Mouse (Mus musculus): ENCODE results near the gene Arhgap10.
A peak's percentile ranks its signal among the peaks of the same experiment; 100 is the strongest.

The Arhgap10 gene

DNA sequence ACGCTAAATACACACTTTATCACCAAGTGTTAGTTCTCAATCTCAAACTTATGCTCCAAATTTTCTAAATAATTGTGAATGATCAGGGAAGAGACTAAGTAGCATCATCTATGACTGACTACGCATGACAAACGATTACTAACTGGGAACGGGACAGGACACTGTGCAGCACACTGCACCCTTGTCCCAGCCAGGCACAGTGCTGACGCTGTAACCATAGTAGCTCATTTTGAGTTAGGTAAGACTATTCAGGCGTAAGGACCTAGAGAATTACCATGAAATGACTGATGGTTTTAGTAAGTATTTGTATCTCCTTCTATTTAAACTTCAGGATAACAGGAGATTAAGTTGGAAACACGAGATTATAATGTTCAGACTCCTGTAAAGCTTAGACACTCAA is 33.5 kb downstream of the Arhgap10 start:
- no peak for DNase-seq

DNA sequence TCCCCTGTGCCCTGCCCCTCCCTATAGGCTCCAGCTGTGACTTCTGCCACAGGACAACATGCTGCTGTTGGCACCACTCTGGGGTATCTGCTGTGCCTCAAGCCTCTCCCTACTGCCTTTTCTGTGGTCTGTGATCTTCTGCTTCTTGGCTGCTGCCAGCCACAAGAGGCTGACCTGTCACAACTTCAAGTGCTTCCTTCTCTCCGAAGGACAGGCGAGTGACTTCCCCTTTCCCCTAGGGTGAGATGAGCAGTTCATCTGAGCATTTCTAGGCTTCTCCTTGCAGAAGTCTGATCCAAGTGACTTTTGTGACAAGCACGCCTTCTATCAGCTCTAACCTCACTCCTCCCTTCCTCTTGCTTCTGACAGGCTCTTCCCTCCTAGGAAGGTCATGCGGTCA is 34.1 kb downstream of the Arhgap10 start:
- DNase-seq = no peak

GRCm38 (mm10) chr8:77481791-77482190 is 36.0 kb downstream of the Arhgap10 start:
- DNase-seq = no peak

GRCm38 (mm10) chr8:77479995-77480394 is 37.8 kb downstream of the Arhgap10 start:
- no peak for DNase-seq

GRCm38 (mm10) chr8:77478913-77479273 is 38.9 kb downstream of the Arhgap10 start:
- DNase-seq = peak; percentile 39

GRCm38 (mm10) chr8:77478155-77478912 is 39.4 kb downstream of the Arhgap10 start:
- DNase-seq = peak; percentile 50

- no peak for DNase-seq
Observed at GRCm38 (mm10) chr8:77477684-77478083, 40.1 kb downstream of the Arhgap10 start.

DNA sequence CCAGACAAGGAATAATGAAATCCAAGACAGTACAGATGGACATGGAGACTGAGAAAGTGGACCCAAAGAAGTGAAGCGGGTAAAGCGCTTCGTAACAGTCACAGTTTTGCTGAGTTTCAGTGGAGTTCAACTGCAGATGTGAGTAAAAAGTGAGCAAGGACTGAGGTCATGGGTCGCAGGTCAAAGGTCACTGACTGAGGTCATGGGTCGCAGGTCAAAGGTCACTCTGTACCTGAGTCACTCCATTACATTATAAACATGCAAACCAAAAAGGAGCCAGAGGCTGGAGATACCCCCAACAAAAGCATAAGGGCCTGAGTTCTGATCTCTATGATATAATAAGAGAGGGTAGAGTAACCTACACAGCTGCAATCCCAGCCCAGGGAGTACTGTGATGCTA is 43.1 kb downstream of the Arhgap10 start:
- DNase-seq = no peak

DNA sequence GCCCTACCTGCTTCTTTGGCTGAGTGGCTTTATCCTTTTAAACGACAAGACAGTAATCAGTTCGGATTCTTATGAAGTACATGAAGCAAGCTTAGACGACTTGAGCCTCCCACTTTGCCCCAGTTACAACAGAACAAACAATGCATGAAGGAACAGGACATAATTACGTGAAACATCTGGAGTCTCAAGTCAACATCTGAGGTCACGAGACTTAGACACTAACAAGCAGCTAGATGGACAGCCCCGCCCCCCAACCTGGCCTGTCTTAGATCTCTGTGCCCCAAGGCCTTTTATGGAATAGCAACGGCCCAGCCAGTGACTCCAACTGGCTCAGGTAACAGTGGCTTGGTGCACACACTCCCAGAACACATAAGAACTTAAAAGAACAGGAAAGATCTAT is 44.0 kb downstream of the Arhgap10 start:
- no peak for DNase-seq

DNA sequence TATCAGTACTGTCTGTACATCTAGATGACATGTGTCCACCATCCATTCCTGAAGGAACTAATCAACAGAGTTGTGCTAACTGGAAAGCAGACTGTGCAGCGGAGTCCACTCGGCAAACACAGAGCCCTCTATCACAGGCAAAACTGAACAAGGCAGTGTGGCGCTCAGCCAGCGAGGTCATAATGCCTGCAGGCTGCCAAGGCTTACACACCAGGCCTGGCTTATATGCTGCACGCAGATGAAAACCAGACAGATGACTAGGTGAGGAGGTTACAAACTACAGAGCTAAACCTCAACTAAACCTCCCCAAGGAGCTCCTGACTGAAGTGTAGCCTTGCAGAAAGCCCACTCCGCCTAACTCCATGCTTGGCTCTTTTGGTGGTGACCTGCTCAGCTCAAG is 44.4 kb downstream of the Arhgap10 start:
- DNase-seq = peak; percentile 68

- no peak for DNase-seq
Observed at GRCm38 (mm10) chr8:77461392-77461791, 56.4 kb downstream of the Arhgap10 start.

DNA sequence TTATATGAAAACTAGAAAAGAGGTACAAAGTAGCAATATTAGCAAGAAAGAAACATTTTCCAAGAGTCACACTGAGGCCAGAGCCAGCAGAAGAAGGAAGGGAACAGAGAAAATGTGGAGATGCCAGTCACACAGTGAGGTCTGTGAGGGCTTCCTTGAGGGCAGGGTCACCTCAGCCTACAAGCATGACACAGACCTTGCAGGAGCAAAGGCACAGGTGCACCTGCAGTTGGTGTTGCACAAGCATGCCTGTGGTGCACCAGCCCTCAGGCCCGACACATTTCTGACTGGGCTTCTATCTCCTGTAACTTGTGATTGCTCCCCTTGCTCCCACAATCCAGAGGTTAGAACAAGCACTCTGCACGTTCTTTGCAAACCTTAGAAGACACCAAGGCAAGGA is 57.4 kb downstream of the Arhgap10 start:
- peak; percentile 44 for DNase-seq

DNA sequence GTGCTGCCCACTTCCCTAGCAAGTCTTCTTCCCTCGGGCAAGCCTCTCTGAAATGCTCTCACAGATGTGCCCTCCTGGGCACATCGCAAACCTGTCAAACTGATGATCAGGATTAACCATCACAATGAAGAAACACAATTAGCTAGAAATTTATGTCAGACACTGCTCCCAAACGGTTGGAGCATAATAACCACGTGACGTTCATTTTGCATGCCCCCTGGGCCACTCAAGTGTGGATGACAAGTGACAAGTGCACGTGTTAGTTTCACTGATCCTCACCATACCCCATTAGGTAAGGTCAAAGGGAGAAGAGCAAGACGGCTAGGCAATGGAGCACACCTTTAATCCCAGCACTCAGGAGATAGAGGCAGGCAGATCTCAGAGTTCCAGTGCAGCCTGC is 58.1 kb downstream of the Arhgap10 start:
- no peak for DNase-seq

DNA sequence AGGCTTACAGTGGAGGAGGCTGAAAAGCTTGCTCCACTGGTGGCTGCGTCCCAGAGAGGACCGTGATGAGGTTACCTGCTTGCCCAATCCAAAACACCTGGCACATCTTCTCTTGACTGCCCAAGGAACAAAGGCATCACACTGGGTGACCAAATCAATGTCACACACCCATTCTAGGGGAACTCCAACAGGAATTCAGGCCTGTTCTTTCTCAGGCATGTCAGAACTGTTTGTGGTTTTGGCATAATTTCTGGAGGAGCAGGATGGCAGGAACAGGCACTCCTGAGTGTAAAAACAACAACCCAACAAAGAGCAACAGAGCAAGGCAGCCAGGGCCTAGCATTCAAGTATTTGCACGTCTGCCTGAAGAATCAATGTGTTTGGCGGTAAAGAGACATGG is 59.2 kb downstream of the Arhgap10 start:
- no peak for DNase-seq

DNA sequence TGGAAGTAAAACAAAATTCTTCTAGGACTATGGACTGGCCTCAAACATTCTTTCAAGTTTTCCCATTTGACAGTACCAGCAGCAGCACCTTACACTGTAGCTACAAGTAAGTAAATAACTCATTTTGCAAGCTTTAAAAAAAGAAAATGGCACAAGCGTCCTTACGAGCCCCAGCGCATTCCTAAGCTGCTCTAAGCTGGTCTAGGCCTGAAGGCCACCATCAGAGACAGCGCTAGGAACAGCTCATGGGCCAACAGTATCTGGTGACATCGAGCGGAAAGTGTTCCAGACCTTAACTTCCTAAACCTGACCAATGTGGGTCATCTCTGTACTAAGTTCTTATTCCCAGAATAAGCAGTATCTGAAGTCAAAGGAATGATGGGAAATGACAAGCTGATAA is 61.5 kb downstream of the Arhgap10 start:
- DNase-seq = no peak

DNA sequence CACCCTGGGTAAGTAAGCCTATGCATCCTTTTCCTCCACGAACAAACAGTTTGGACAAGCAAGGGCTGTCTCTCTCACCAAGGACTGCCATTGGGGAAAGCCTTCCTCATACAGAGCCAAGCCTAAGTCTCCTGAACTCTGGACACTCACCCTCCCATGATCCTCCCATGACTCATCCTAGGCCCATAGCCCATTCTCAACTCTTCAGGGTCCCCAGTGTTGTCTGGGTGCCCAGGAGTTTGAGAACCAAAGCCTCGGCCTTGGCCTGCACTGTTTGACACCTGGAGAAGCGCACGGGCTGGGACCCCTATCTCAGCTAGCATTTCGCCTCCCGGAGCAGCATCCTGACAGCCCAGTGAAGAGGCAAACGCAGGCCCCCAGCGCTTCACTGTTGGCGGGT is 63.9 kb downstream of the Arhgap10 start:
- DNase-seq = no peak

DNA sequence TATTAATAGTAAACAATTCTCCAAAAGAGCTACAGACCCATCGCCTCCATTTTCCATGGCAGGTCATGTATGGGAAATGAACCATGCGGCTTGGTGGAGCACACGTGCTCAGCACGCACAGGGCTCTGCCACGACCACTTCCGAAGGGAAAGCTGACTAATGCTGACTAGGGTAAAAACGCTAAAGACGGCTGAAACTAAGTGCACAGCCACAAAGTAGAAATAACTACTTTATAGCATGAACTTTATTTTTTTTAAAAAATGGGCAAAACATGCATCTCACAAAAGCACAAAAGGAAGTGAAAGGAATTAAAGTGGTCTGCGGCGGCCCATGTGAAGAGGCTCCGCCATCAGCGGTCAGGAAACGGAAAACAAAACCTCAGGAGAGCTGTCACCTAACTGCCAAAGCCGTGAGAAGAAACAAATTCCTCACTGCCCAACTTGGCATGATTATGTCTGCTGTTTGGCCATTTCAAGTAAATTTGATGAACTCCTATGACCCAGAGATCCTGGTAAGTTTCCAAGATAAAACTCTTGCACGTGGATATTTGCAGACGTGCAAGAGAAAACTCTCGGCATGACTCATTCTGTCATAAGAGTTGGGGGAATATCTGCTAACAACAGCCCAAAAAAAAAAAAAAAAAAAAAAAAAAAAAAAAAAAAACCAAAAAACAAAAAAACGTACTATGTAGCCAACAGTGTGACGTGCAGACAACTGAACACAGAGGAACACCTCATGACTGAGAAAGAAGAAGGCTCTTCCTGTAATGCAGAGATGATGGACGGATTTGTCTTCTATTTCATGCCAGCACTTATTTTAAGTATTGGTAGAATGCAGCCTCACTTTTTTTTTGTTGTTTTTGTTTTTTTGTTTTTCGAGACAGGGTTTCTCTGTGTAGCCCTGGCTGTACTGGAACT is 66.0 kb downstream of the Arhgap10 start:
- no peak for DNase-seq

- DNase-seq = peak; percentile 68
Observed at GRCm38 (mm10) chr8:77451052-77451451, 66.7 kb downstream of the Arhgap10 start.

DNA sequence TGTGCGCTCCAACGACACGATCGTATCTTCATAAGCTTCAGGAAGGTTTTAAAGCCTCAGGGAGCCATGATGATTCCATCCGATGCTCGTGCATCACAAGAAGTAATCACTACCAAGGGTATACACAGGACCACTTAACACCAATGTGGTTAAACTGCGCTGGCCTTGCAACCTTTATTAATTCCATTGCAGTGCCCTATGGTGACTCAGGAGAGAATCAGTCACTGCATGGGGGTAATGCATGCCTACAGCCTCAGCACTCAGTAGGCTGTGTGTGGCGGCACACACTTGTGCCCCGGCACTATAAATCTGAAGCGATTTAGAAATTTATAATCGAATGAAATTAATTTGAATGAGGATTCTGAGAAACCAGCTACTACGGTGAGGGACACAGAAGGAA is 71.5 kb downstream of the Arhgap10 start:
- DNase-seq = no peak

- DNase-seq = peak; percentile 56
Observed at GRCm38 (mm10) chr8:77445642-77446041, 72.1 kb downstream of the Arhgap10 start.

DNA sequence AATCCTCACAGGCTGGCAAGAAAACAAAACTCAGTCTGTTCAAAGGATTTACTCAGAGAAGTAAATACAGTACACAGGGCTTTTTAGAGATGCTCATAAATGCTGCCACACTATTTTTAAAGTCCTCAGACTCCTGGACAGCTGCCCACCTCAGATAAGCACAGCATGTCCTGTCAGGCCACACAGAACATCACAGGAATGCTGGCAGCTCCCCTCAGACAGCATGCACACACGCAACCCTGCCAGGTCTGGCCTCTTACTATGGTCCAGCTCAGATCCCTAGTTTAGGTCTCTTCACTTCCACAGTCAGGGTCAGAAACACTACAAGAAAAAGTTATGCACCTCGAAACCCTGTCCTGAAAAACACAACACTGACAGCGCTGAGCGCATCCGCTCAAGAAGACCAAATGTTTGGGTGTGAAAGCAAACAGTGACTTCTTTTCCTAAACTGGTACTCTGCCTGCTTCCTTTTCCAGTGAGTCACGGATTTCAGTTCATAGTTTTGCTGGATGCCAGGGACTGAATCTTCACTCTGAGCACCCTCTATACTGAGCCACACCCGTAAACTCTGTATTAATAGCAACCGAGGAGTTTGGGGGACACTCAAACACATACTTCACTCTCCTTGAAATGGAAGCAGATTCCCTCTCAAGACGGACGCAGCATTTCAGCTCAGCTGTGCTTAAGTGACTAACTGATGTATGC is 73.4 kb downstream of the Arhgap10 start:
- DNase-seq = peak; percentile 53

GRCm38 (mm10) chr8:77442452-77442851 is 75.3 kb downstream of the Arhgap10 start:
- no peak for DNase-seq

GRCm38 (mm10) chr8:77440913-77441312 is 76.8 kb downstream of the Arhgap10 start:
- DNase-seq = no peak
